Mouse (Mus musculus) thymus, postnatal 14 days (tissue): Measurements from ENCODE around the gene Hapln2.

Experiments used
- DNase-seq: peaks from one replicate; pipeline ENCODE4 v3.0.0; 2021

Gene Hapln2

GRCm38 (mm10) chr3:88027434-88028186 lies at the start of gene Hapln2:
Hapln2 (minus strand) TSS chr3:88027583.
- peak; percentile 15 for DNase-seq

- DNase-seq = no peak
Observed at GRCm38 (mm10) chr3:88074766-88075165, 47.4 kb upstream of the Hapln2 start.

DNA sequence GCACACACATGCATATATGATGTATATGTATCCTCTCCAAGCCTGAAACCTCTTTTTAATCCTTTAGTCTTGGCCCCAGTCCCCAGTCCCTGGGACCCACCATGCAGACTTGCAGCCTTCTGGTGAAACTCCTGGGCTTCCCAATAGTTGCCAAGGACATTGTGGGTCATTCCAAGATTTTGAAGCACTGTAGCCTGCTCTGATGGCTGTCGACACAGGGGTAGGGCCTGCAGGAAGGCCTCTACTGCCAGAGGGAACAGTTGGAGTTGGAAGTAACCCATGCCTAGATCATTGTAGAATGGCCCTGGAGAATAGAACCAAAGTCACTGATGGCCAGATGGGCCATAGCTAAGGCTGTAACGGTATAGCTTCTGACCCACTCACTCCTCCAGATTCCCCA lies 47.0 kb upstream of the Hapln2 start:
- no peak for DNase-seq

DNA sequence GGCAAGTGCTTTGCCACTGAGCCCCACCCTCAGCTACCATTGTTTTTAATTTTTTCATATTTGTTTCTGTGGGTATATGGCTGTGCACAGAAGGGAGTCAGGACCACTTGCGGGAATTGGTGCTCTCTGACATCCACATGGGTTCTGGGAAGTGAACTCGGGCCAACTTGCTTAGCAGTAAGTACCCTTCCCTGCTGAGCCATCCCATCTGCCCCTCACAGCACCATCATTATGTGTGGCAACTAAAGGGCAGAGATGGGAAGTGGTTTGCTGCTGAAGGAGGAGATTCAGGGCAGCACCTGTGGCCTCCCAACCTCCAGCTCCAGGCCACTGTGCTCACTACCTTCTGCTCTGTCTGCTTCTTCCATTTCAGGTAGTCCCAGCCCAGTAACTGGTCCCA lies 46.2 kb upstream of the Hapln2 start:
- no peak for DNase-seq

DNA sequence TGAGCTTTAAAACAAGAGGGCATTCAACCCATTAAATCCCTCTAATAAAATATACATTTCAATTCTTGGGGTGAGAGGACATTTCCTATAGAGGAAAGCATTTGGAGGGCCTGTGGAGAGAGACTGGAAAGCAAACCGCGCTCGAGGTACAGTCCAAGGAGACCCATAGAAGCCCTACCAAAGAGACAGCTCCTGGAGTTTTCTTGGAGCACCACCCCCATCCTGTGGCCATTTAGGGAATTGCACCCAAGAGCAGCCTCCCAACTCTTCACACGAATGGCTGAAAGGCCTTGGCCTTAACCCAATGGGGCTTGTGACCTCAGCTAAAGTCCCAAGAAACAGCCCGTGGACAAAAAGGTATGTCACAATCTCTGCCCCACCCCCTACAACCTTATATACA lies 44.4 kb upstream of the Hapln2 start:
- peak; percentile 84 for DNase-seq

- no peak for DNase-seq
Observed at GRCm38 (mm10) chr3:88068386-88068785, 41.0 kb upstream of the Hapln2 start.

- DNase-seq = peak; percentile 87
Observed at GRCm38 (mm10) chr3:88057902-88058696, 30.7 kb upstream of the Hapln2 start, which contains the start of gene Naxe. Naxe (minus strand) TSS chr3:88058495.

DNA sequence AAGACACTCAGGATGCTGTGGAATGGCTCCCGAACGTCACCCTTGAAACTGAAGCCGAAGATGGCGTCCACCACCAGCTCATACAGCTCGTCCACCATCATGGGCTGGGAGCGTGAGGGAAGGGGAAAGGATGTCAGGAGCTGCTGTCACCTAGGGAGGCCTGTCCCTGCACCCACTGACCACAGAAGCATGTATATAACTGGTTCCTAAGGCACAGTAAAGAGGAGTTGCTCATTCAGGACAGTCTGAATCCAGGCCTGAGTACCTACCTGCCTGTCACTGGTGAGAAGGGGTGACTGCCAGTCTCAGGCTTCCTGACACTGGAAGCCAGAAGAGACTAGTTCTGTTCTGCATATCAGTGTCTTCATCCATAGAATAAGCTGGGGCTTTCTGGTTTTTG lies 29.6 kb upstream of the Hapln2 start:
- DNase-seq = no peak

DNA sequence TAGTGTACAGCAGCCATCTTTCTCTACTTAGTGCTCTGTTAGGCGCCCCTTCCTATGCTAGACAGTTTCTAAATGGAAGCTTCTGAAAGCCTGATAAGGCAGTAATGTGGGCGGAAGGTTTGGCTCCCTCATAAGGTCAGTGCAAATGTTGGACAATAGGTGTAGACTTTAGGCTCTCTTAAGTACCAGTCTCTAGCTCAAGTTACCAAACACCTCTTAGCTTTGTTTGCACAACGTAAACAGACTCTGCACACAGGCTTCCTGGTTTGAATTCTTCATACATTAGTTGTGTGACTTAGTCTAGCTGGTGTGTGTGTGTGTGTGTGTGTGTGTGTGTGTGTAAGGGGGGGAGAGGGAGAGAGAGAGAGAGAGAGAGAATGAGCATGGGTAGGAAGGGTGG lies 22.1 kb upstream of the Hapln2 start:
- no peak for DNase-seq

DNA sequence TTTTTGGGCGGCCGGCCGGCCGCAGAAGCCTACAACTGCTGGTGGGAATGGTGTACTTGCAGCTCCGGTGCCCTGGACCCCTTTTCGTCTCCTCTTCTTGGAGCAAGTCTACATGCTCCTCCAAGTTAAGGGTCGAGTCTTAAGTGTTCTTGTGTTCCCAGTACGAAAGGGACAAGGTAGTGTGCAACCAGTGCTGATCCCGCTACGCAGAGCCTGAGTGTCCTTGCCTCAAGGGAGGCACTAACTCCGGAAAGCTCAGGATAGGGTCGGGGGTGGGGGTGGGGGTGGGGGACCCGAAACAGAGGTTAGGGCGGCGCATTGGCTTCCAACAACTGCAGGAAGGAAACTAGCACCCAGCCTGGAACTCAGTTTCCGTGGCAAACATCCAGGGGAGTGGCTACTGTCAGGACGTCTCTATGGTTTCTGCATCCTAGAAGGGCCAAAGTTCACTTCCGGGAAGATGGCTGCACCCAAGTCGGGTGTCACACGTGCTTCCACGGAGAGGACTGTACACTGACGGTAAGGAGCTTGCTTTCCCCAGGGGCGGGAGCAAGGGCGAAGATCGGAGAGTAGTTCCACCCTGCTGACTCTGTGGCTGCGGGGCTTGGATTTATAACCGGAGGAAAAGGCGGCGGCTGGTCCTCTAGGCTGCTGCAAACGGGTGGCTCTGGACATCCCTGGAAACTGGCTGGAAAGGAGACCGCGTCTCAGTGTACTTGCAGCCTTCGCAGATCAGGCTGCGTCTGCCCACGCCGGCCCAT lies 15.5 kb upstream of the Hapln2 start, which contains the start of gene Gpatch4:
TSS of gene Gpatch4 (plus strand) at position 448 of the 761 bp plus-strand sequence.
- DNase-seq = peak; percentile 90

- no peak for DNase-seq
Observed at GRCm38 (mm10) chr3:88035561-88036293, 8.3 kb upstream of the Hapln2 start.

DNA sequence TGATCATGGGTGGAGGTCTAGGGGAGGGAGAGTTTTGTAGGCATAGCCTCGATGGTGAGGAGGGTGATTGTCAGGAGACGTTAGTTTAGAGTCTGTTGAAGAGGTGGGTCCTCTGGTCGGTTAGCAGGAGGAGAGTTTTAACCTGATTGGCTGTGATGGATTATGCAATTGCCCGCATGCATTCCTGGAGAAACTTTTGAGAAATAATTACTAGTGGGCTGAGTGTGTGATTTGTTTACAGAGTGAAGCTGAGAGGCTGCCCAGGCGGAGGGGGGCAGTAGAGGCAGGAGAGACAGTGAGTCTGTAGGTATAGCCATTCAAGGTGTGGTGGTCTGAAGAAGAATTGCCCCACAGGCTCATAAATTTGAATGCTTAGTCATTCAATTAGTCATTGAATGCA lies 6.1 kb upstream of the Hapln2 start:
- DNase-seq = no peak

DNA sequence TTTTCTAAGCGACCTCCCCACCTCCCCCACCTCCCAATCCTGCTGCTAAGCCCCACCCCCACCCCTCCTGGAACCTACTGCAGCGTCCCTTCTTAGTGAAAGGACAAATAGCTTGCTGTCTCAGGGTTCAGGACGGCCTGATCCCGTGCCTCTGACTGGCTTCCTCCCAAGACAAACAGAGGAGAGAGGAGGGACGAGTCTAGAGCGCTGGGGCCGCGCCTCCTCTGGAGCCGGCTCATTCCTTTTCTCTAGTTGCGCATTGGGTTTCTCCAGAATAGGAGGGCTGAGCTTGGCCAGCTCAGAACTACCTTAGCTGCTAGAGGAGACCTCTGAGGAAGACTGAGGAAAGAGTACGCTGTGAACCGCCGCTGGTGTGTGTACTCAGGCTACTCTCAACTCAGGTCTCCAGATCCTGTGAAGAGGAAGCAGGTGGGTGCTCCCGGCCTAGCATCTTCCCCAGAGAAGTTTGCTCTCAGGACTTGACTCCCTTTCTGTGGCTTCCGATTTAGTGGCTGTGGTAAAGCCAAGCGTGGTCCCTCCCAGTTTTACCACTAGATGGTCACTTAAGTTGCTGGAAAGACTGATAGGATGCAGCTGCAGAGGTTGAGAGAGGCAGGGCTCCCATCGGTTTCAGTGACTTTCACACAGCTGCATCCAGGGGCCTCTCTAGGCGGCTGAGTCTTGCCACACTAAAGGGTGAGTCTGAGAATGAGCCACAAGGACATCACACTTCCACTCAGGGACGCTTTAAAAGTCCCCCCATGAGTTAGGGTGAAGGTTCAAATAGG lies 3.4 kb upstream of the Hapln2 start:
- DNase-seq = no peak

DNA sequence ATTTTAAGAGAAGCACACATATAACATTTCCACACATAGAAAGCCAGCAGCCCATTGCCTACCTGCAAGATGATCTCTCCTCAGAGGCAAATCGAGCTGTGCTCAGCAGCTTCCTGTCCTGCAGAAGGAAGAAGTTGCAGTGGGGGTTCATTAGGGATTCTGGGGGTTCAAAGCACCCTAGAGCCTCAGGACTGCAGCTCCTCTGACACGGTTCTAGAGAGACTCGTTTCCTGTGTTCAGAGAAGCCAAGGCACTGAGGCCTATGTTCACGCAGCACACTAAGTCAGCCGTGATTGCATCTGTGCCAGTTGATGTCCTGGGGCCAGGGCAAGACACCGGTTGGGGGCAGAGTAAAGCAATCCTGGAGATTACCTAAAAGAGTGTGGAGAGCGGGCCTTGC lies 560 bp downstream of the Hapln2 start:
- DNase-seq = no peak

DNA sequence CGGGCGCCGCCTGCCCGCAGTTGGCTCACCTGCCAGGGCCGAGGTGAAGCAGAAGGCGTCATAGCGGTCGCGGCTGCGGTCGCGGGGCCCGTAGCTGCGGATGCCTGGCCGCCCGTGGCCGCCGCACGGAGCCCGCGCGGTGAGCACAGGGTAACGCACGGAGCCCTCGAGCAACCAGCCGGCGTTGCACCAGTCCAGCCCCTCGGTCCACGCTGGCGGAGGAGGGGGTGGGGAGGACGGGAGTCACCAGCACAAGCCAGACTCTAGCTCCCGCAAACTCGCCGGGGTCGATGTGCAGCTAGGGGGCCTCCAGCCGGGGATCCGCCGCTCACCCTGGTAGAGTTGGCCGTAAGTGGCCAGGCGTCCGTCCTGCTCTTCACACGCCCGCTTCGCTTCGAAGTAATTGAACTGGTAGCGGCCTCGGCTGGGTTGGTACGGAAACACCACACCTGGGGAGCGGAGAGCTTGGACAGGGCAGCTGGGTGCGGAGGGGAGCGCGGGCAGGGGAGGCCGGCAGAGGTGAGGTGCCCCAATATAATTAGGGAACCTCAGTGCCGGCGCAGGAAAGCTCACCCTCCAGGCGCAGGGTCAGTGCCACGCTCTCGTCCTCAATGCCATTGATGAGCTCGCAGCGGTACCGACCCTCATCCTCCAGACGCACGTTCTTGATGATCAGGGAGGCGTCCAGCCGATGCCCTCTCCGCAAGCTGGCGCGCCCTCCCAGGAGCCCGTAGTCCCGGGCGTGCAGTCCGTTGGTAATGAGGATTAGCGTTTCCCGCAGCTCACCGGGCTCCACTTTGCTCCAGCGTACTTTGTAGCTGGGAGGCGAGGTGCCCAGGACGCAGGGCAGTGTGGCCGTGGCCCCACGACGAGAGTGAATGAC lies 4.0 kb downstream of the Hapln2 start:
- no peak for DNase-seq

- peak; percentile 77 for DNase-seq
Observed at GRCm38 (mm10) chr3:88022322-88023191, 4.8 kb downstream of the Hapln2 start.

- DNase-seq = peak; percentile 52
Observed at GRCm38 (mm10) chr3:88010634-88011265, 16.6 kb downstream of the Hapln2 start.

- no peak for DNase-seq
Observed at GRCm38 (mm10) chr3:88005822-88006786, 21.3 kb downstream of the Hapln2 start.
